Mouse (Mus musculus) MEL (cell line): ENCODE results near the gene Gm37240. TPM values are rescaled to one million over a fixed set of nuclear protein-coding genes. Genes with fewer than 3 reads are reported as not detected.

Source experiments
- DNase-seq: peaks from one replicate; pipeline ENCODE4 v3.0.0; 2011; ENCODE audit warnings: low read depth, low spot score
- H3K27ac ChIP-seq: 2 replicates; pipeline ENCODE4 v1.5.1; 2012; ENCODE audit warnings: low read depth, mild to moderate bottlenecking, control low read depth, low read length, moderate library complexity; ENCODE audit not compliant: control insufficient read depth
- H3K27me3 ChIP-seq, 2 experiments: fragments of 150-350 bp in 1 of 2; sonication (generic) in 1 of 2; 2 replicates each; pipeline ENCODE4 v1.6.1; 2012; ENCODE audit warnings: low read length in 2 of 2, mild to moderate bottlenecking in 2 of 2, improper control_type of control experiment in 1 of 2, moderate library complexity in 1 of 2; ENCODE audit not compliant: insufficient read depth in 2 of 2, control insufficient read depth in 1 of 2
- H3K36me3 ChIP-seq, 2 experiments: 2 replicates each; pipeline ENCODE4 v1.6.1; 2012 to 2014; ENCODE audit warnings: low read length in 2 of 2, improper control_type of control experiment in 1 of 2, inconsistent platforms in 1 of 2, mild to moderate bottlenecking in 1 of 2; ENCODE audit not compliant: insufficient read depth in 2 of 2, control insufficient read depth in 1 of 2
- H3K4me1 ChIP-seq, 2 experiments: fragments of 150-350 bp in 1 of 2; sonication (generic) in 1 of 2; 2 replicates each; pipeline ENCODE4 v1.6.1; 2012; ENCODE audit warnings: low read length in 2 of 2, improper control_type of control experiment in 1 of 2, mild to moderate bottlenecking in 1 of 2; ENCODE audit not compliant: insufficient read depth in 2 of 2, control insufficient read depth in 1 of 2
- H3K4me3 ChIP-seq, 2 experiments: fragments of 150-350 bp in 1 of 2; sonication (generic) in 1 of 2; 2 replicates each; pipeline ENCODE4 v1.5.1; 2012; ENCODE audit warnings: low read depth in 2 of 2, low read length in 2 of 2, mild to moderate bottlenecking in 2 of 2, moderate library complexity in 2 of 2, control low read depth in 1 of 2, improper control_type of control experiment in 1 of 2; ENCODE audit not compliant: control insufficient read depth in 1 of 2, insufficient read depth in 1 of 2
- H3K79me2 ChIP-seq: 2 replicates; pipeline ENCODE4 v1.6.1; 2012; ENCODE audit warnings: mild to moderate bottlenecking, low read length, moderate library complexity; ENCODE audit not compliant: control insufficient read depth, poor library complexity, insufficient read depth
- H3K9ac ChIP-seq: 2 replicates; pipeline ENCODE4 v1.6.1; 2012; ENCODE audit warnings: low read depth, mild to moderate bottlenecking, control low read depth, low read length, moderate library complexity; ENCODE audit not compliant: control insufficient read depth, poor library complexity, severe bottlenecking
- H3K9me3 ChIP-seq: fragments of 150-350 bp; sonication (generic); replicated peaks from 2 replicates; pipeline ENCODE4 v1.6.1; 2012; ENCODE audit warnings: mild to moderate bottlenecking, low read length, improper control_type of control experiment, moderate library complexity; ENCODE audit not compliant: insufficient read depth
- CTCF ChIP-seq, 3 experiments: IDR thresholded peaks in 2 of 3; conservative IDR thresholded peaks in 1 of 3; 2 replicates each; pipeline ENCODE4 v1.5.1; 2011 to 2012; ENCODE audit warnings: low read length in 3 of 3, low read depth in 2 of 3, mild to moderate bottlenecking in 2 of 3, improper control_type of control experiment in 1 of 3, inconsistent platforms in 1 of 3, mixed read lengths in 1 of 3, moderate library complexity in 1 of 3; ENCODE audit not compliant: control insufficient read depth in 1 of 3, insufficient read depth in 1 of 3, poor library complexity in 1 of 3, severe bottlenecking in 1 of 3
- EP300 ChIP-seq, 2 experiments: IDR thresholded peaks; 2 replicates each; pipeline ENCODE4 v1.6.1; 2011; ENCODE audit warnings: improper control_type of control experiment in 2 of 2, low read length in 2 of 2, low read depth in 1 of 2, mild to moderate bottlenecking in 1 of 2
- NRF1 ChIP-seq: IDR thresholded peaks from 2 replicates; pipeline ENCODE4 v1.6.1; 2014; ENCODE audit warnings: low read depth, mild to moderate bottlenecking, inconsistent platforms, low read length, improper control_type of control experiment, moderate library complexity; ENCODE audit not compliant: poor library complexity, insufficient read depth, severe bottlenecking
- RAD21 ChIP-seq: IDR thresholded peaks from 2 replicates; pipeline ENCODE4 v1.6.1; 2011; ENCODE audit warnings: mild to moderate bottlenecking, low read depth, low read length, improper control_type of control experiment
- RCOR1 ChIP-seq: IDR thresholded peaks from 2 replicates; pipeline ENCODE4 v1.6.1; 2012; ENCODE audit warnings: low read depth, mild to moderate bottlenecking, inconsistent platforms, low read length, improper control_type of control experiment
- SIN3A ChIP-seq: IDR thresholded peaks from 2 replicates; pipeline ENCODE4 v1.6.1; 2012; ENCODE audit warnings: low read length, improper control_type of control experiment, inconsistent platforms
- SMC3 ChIP-seq: IDR thresholded peaks from 2 replicates; pipeline ENCODE4 v1.6.1; 2011; ENCODE audit warnings: low read depth, low read length, improper control_type of control experiment
- TCF12 ChIP-seq: IDR thresholded peaks from 2 replicates; pipeline ENCODE4 v1.6.1; 2014; ENCODE audit warnings: low read depth, mild to moderate bottlenecking, inconsistent platforms, low read length, improper control_type of control experiment, moderate library complexity
- USF2 ChIP-seq, 2 experiments: IDR thresholded peaks; 2 replicates each; pipeline ENCODE4 v1.6.1; 2011 to 2012; ENCODE audit warnings: improper control_type of control experiment in 2 of 2, low read length in 2 of 2, borderline replicate concordance in 1 of 2, inconsistent platforms in 1 of 2, low read depth in 1 of 2, mild to moderate bottlenecking in 1 of 2; ENCODE audit not compliant: insufficient read depth in 1 of 2
- ZC3H11A ChIP-seq: IDR thresholded peaks from 2 replicates; pipeline ENCODE4 v1.6.1; 2012; ENCODE audit warnings: low read depth, mild to moderate bottlenecking, inconsistent platforms, low read length, improper control_type of control experiment
- ZKSCAN1 ChIP-seq: IDR thresholded peaks from 2 replicates; pipeline ENCODE4 v1.6.1; 2012; ENCODE audit warnings: low read depth, mild to moderate bottlenecking, inconsistent platforms, low read length, improper control_type of control experiment, moderate library complexity
- polyA plus RNA-seq, 2 experiments: library from polyadenylated mRNA; stranded (reverse) in 1 of 2; unstranded in 1 of 2; fragments of >175 nt in 1 of 2; fragments of >200 nt in 1 of 2; gene quantifications; 2 replicates each; pipeline versions ENCODE4 v1.2.1 to v1.2.4; 2012; ENCODE audit warnings: low replicate concordance in 2 of 2, low read depth in 1 of 2; ENCODE audit not compliant: insufficient read length in 2 of 2, insufficient read depth in 1 of 2, missing spikeins in 1 of 2
- total RNA-seq: library from RNA; depleted of rRNA; stranded (reverse); fragments of 300-350 nt; gene quantifications from 2 replicates; pipeline ENCODE4 v1.2.3, GENCODE M21; 2012

Gene Gm37240
- total and polyA plus RNA-seq, 3 experiments: 0.04 TPM; not detected in 2

GRCm38 (mm10) chr3:84660380-84660779, 1226.9 kb downstream of the Gm37240 start:
- peaks cover 0 to 10% of the 10 kb centered on the region in 2 experiments; a peak in 1 of 4 replicates for H3K4me1 ChIP-seq
- TF ChIP-seq SIN3A (no peak), TCF12 (no peak)
- H3K9ac ChIP-seq: no peak overlapping the region
- no peak for DNase-seq
- H3K79me2 ChIP-seq: no peaks in the 10 kb centered on the region
- peaks cover 0 to 5% of the 10 kb centered on the region in 2 experiments; a peak in 2 of 4 replicates for H3K36me3 ChIP-seq
- H3K27me3 ChIP-seq: peaks cover 0 to 3% of the 10 kb centered on the region in 2 experiments; a peak in 1 of 4 replicates
- H3K9me3 ChIP-seq: no peaks in the 10 kb centered on the region
- H3K4me3 ChIP-seq: no peak overlapping the region
- H3K27ac ChIP-seq: no peak overlapping the region

GRCm38 (mm10) chr3:84658872-84659271, 1228.4 kb downstream of the Gm37240 start:
- Histone ChIP-seq H3K79me2 (no peaks in the 10 kb centered on the region), H3K4me3 (no peak overlapping the region)

GRCm38 (mm10) chr3:84658017-84658416, 1229.3 kb downstream of the Gm37240 start:
- Histone ChIP-seq H3K9ac (no peak overlapping the region), H3K9me3 (no peaks in the 10 kb centered on the region), H3K4me1 (peaks cover 3 to 19% of the 10 kb centered on the region in 2 experiments; a peak in 3 of 4 replicates), H3K27me3 (peaks cover 0 to 3% of the 10 kb centered on the region in 2 experiments; a peak in 1 of 4 replicates), H3K27ac (no peak overlapping the region), H3K4me3 (no peak overlapping the region), H3K79me2 (no peaks in the 10 kb centered on the region), H3K36me3 (peaks cover 0 to 10% of the 10 kb centered on the region in 2 experiments; a peak in 2 of 4 replicates)
- no peak for DNase-seq
- TF ChIP-seq CTCF (IDR thresholded peaks at IDR 0.05 in 2 of 3, conservative IDR thresholded peaks at IDR 0.05 in 1 of 3; ENCODE audit: control insufficient read depth in 1 of 3, insufficient read depth in 1 of 3, low read depth in 2 of 3, low read length in 3 of 3, poor library complexity in 1 of 3, severe bottlenecking in 1 of 3): peak in 2 of 3 experiments; percentile 11 to 23; a peak in 2 of 6 replicates
- no peak for TF ChIP-seq RCOR1
- peak; percentile 21 for TF ChIP-seq RAD21
- TF ChIP-seq SMC3: peak; percentile 23; the same call in 1 of the 2 replicates

More at GRCm38 (mm10) chr3:84658872-84659271, 1228.4 kb downstream of the Gm37240 start:
- no peaks in the 10 kb centered on the region for H3K9me3 ChIP-seq
- peaks cover 0 to 3% of the 10 kb centered on the region in 2 experiments; a peak in 1 of 4 replicates for H3K27me3 ChIP-seq
- peak; percentile 28 for DNase-seq
- H3K9ac ChIP-seq: no peak overlapping the region
- no peak overlapping the region for H3K27ac ChIP-seq
- H3K36me3 ChIP-seq: peaks cover 0 to 8% of the 10 kb centered on the region in 2 experiments; a peak in 2 of 4 replicates
- H3K4me1 ChIP-seq: peaks cover 0 to 14% of the 10 kb centered on the region in 2 experiments; a peak in 3 of 4 replicates
- TF ChIP-seq SMC3 (peak; percentile 24; the same call in 1 of the 2 replicates), CTCF (IDR thresholded peaks at IDR 0.05 in 2 of 3, conservative IDR thresholded peaks at IDR 0.05 in 1 of 3; ENCODE audit: control insufficient read depth in 1 of 3, insufficient read depth in 1 of 3, low read depth in 2 of 3, low read length in 3 of 3, poor library complexity in 1 of 3, severe bottlenecking in 1 of 3) (peak; percentile 38 to 46 (median 40)), ZKSCAN1 (no peak), NRF1 (no peak), ZC3H11A (0 out of 2 replicates have a peak, but pooled peaks have one; percentile 15), USF2 (IDR thresholded peaks at IDR 0.05; ENCODE audit: borderline replicate concordance in 1 of 2, insufficient read depth in 1 of 2, low read depth in 1 of 2, low read length in 2 of 2) (no peak), RAD21 (peak; percentile 37), EP300 (IDR thresholded peaks at IDR 0.05; ENCODE audit: low read depth in 1 of 2, low read length in 2 of 2) (no peak)
